Mouse (Mus musculus): Measurements from ENCODE around the gene Rundc3a.

Gene Rundc3a

GRCm38 (mm10) chr11:102433866-102434265, 40.7 kb downstream of the Rundc3a start:
- no peak for DNase-seq (ENCODE audit: low spot score)

DNA sequence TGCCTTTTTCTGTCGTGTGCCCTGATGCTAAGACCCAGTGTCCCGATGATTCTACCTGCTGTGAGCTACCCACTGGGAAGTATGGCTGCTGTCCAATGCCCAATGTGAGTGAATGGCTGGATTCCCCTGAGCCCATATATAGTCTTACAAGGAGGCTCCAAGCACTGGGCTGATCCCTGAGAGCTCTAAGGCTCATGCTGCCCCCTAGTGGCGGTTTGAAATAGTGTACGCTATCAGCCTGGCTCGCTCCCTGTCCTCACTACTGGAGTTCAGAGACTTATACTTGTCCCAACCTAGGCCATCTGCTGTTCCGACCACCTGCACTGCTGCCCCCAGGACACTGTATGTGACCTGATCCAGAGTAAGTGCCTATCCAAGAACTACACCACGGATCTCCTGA, 41.2 kb downstream of the Rundc3a start:
- DNase-seq (ENCODE audit: low spot score), result peak; percentile 90

GRCm38 (mm10) chr11:102434816-102435705, 41.9 kb downstream of the Rundc3a start:
- no peak for DNase-seq (ENCODE audit: low spot score)

- peak; percentile 36 for DNase-seq (ENCODE audit: low spot score)
Observed at GRCm38 (mm10) chr11:102435754-102436470, 42.7 kb downstream of the Rundc3a start.

DNA sequence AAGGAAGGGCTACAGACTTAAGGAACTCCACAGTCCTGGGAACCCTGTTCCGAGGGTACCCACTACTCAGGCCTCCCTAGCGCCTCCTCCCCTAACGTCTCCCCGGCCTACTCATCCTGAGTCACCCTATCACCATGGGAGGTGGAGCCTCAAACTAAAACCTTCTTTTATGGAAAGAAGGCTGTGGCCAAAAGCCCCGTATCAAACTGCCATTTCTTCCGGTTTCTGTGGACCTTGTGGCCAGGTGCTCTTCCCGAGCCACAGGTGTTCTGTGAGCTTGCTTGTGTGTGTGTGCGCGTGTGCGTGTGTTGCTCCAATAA, 43.2 kb downstream of the Rundc3a start:
- DNase-seq (ENCODE audit: low spot score), result no peak

- DNase-seq (ENCODE audit: low spot score), result peak; percentile 70
Observed at GRCm38 (mm10) chr11:102437120-102438061, 44.2 kb downstream of the Rundc3a start.

DNA sequence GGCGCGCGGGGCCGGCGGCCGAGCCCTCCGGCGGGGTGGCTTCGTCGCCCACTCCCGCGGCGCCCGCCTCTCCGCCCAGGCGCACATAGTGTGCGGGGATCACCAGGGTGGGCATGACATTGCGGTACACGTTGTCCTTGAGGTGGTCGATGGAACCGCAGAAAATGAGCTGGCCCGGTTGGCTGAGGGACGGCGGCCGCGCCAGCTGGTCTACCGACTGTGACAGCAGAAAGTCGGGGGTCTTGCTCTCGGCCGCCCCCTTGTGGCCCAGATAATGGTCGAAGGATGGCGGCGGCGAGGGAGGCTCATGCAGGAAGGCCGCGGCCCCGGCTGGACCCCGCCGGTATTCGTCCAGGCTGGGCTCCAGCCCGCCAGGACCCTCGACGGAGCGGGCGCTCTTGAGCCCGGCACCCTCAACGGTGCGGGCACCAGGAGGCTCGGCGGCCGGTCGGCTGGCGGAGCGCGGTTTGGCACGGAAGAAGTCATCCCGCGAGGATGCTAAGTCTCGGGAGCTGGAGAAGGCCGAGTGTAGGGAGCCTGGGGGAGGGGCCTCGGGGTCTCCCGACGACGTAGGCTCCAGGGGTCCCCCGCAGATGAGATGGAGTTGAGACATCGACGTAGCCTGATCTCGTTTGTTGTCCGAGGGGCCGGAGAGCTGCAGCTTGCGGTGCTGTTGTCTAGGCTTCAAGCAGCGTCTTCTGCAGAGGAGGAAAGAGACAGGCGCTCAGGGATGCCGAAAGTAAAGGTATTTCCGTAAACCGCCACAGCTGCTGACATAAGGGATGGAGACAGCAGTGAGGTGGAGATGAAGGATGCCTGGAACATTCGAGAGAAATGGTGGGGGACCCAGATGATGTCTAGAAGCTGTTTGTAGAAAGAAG, 45.2 kb downstream of the Rundc3a start:
- peak; percentile 85 for DNase-seq (ENCODE audit: low spot score)

GRCm38 (mm10) chr11:102439093-102440082, 46.2 kb downstream of the Rundc3a start:
- DNase-seq (ENCODE audit: low spot score), result peak; percentile 38

- DNase-seq (ENCODE audit: low spot score), result no peak
Observed at GRCm38 (mm10) chr11:102440255-102440654, 47.1 kb downstream of the Rundc3a start.

GRCm38 (mm10) chr11:102441434-102441833, 48.2 kb downstream of the Rundc3a start:
- no peak for DNase-seq (ENCODE audit: low spot score)

DNA sequence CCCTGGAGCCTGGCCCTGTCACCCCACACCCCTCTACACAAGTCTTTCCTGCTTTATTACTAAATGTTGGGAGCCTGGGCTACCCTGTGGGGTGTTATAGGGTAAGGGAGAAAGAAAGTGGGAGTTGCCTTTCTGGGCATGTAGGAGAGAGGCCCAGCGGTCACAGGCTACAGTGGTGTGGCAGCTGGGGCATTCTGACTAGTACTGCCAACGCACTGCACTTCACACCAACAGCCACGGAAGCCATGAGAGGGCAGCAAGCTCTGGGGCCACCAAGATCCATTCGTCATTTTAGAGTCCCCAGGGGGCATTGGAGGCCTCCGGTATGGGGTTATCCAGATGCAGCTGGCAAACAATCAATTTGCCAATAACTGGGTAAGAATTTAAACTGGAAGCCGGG, 48.9 kb downstream of the Rundc3a start:
- DNase-seq (ENCODE audit: low spot score), result no peak

DNA sequence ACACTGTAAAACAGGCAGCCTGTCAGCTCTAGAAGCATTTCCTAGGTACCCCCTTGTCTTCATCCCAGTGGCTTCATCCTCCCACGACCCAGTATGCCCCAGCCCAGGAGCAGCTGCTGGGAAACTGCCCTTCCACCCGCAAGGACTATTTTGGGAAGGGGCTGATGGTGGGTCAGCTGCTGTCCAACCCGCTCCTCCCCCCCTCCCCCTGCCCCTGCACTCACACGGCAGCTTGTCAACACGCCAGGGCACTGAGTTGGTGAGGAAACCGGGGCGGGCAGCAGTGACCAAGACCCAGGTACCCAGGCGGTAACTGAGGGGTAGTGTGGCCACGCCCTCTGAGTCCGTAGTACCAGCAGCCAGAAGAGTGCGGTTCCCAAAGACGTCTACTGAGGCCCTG, 50.5 kb downstream of the Rundc3a start:
- no peak for DNase-seq (ENCODE audit: low spot score)

DNA sequence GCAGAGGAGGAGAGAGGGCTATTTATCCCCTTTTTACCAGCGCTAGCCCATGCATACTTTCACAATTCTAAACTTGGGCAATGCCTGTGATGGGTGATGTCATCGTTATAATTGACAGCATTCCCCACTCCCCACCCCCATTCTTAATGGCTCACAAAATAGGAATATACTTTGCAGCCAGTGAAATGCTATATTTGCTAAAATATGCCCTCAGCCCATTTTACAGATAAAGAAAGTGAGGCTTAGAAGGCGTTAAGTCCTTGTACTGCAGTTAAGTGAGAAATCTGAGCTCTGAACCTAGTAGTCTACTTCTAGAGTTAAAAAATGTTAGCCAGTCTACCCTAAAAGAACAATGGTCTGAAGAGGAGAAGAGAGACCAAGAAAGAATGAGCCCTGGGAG, 51.1 kb downstream of the Rundc3a start:
- DNase-seq (ENCODE audit: low spot score), result no peak

DNA sequence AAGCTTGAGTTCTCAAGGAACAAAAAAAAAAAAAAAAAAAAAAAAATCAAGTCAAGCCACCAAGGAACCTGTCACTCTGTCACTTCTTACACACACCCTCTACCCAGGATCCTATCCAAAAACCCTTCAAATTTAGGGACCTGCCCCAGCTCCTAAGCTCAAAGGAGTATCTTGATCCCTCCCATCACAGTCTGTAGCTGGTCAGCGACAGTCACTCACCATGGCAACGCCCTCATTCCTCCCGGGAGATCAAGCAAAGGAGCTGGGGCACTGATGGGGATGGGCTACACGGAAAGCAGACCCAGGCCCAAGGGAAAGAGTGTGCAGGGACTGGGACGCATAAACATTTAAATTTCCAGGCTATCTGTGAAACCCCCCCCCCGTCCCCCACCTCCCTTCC, 51.6 kb downstream of the Rundc3a start:
- DNase-seq (ENCODE audit: low spot score), result no peak

DNA sequence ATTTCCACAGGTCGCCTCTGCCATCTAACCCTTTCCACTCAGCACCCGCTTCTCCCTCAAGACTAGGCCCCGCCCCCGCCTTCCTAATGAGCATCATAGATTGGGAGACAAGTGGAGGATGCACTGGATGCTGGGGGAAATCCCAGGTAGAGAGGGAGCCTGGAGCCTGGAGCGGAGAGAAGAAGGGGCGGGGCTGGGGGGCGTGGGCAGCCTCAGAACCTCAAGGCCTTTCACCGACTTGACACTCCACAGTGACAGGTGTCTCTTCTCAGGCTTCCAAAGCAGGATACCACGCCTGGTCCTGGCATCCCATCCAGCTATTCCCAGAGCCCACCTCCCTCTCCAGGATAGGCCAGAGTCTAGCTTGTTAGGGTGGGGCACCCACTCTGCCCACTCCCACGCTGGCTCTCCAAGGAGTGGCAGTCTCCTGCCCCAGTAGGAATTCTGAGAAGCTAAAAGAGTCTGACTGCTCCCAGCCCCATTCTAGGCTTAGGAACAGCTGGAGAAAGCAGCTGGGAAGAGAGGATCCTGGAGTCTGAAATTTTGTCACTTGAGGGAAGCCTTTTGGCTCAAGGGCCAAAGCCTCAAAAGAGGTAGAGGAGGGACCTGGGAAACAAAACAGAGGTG, 52.2 kb downstream of the Rundc3a start:
- DNase-seq (ENCODE audit: low spot score), result no peak

DNA sequence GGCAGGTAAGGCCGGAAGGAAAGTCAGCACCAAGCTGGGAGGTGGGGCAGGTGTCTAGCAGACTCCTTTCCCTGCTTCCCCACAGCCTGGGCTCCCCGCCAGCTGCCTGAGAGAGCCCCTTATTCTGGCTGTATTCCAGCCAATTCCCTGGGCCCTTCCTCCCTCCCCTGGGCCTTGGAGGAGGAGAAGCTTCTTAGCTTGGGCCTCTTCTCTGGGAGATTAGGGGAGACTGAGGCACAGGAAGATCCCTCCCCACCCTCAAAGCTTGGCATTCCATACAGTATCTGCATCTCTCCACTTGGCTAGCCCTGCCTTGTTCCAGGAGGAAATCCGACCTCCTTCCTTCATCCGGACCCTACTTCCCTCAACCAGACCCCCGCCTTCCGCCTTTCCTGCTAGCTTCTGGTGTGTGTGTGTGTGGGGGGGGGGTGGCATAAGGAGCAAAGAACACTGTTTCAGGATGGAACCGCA, 52.7 kb downstream of the Rundc3a start:
- DNase-seq (ENCODE audit: low spot score), result no peak

DNA sequence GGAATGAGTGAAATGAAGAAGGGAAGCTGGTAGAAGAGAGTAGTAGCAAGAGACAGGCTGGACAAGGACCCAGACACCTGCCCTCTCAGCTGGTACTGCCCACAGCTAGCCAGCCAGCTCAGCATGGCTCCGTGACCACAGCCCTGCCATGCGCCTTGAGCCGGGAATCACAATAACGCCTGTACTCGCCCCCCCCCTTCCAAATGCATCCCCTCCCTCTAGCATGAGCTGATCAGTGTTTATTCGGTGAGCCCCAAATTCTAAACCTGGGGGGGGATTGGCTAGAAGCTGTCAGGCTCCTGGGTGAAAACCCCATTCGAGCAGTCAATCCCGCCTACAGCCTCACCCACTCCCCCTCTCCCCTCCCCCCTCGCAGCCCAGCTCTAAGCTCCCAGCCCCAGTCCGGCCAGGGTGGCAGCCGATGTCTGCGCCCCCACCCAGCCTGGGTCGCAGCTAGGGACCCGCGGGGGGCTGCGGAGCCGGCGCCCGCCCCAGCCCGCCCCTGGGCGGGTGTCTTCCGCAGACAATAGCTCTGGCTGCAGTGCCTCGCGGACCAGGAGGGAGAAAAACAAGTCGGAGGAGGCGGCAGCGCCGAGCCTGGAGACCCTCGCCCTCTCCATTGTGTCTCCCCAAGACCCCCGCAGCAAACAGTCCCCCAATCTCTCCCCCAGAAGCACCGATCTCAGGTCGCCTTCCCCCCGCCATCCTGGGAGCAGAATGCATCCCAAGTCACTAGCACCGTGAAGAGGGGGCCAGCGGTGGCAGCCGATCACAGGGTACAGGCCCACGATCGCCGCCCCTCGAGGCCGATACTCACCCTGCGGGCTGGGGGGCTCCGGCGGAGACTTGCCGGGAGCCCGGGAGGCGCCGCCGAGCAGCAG, 53.6 kb downstream of the Rundc3a start:
- DNase-seq (ENCODE audit: low spot score), result no peak

GRCm38 (mm10) chr11:102447497-102447896, 54.3 kb downstream of the Rundc3a start, which contains the start of gene Fam171a2:
Fam171a2 (minus strand) TSS chr11:102447682.
- peak; percentile 70 for DNase-seq (ENCODE audit: low spot score)

Measured in layer of hippocampus, adult 11-12 months (tissue).